ENCODE assay signal across 21 mouse cellular contexts in the genomic region with DNA sequence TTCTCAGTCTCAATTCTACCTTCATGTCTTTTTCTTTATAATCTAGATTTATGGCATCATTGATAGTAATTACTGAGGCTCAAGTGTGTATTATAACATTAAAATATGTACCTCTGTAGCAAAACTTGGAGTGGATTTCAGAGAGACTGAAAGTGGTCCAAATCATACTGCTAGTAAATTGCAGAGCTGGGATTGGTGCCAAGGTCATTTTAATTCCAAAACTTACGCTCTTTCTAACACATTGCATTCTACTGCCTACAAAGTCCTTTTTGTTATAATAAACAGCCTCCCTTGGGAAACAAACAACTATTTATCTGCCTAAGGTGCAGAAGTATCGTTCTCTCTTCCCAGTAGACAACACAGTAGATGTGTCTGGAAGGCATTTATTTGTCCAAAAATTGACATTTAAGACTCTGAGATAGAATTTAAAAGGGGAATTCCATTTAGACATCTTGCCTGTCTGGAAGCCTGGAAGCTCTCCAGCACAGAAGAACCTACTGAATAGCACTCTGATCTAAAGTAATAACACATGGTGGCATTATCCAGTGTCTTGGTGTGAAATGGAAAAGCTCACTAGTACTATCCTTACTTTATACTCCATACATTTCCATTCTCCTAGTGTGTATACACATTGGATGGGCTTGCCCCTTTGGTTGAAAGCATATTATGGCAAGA.
DNase-seq lines count a peak whose midpoint lies in the region; ATAC-seq and TF ChIP-seq lines count a peak whose summit lies in the region.
"Had no signal": no experiment of that assay in that cellular context is flagged by ENCODE, and none has a peak within 500 bp of the region (broad histone marks: within the 10 kb centered on the region; RNA-seq: fewer than 3 reads in every experiment).

No protein-coding gene starts in this region.

- H3K4me2 ChIP-seq in kidney, embryonic 15.5 days, result no peak overlapping the region
- H3K4me2 ChIP-seq in lung, embryonic 14.5 days, result no peak overlapping the region
- H3K4me2 ChIP-seq: embryonic facial prominence, embryonic 12.5 days; heart, embryonic 12.5 days; hindbrain, embryonic 13.5 days; intestine, embryonic 15.5 days had no signal

- H3K27ac ChIP-seq in kidney, embryonic 15.5 days, result no peak overlapping the region
- H3K27ac ChIP-seq in lung, embryonic 14.5 days (ENCODE audit: low read depth), result no peak overlapping the region
- H3K27ac ChIP-seq: embryonic facial prominence, embryonic 12.5 days; hindbrain, embryonic 13.5 days; intestine, embryonic 15.5 days had no signal

- no peaks in the 10 kb centered on the region for H3K9me3 ChIP-seq in kidney, embryonic 15.5 days (replicated peaks)
- no peaks in the 10 kb centered on the region for H3K9me3 ChIP-seq in lung, embryonic 14.5 days (ENCODE audit: low read depth, low read length)
- H3K9me3 ChIP-seq: embryonic facial prominence, embryonic 12.5 days; heart, embryonic 12.5 days; hindbrain, embryonic 13.5 days; intestine, embryonic 15.5 days; megakaryocyte, embryonic 14.5 days had no signal

- peak; percentile 40 to 62 for DNase-seq in cerebellum, postnatal 14 days
- no peak for DNase-seq in cerebellum, postnatal 36 days
- DNase-seq in kidney, postnatal 10 days, result peak; percentile 8
- DNase-seq in lung, embryonic 14.5 days, result peak; percentile 56
- DNase-seq in lung, postnatal 14 days, result no peak
- DNase-seq in brain, embryonic 18.5 days (ENCODE audit: low read depth, low spot score), result peak; percentile 12
- DNase-seq: adrenal gland, postnatal 14 days; cerebellum, adult 18-20 months; gastrocnemius, postnatal 10 days; heart, adult 11 months; layer of hippocampus, adult 9-11 months; liver; liver, postnatal 0 days; retina, postnatal 1 day had no signal

- H3K27me3 ChIP-seq in kidney, embryonic 15.5 days, result no peaks in the 10 kb centered on the region
- H3K27me3 ChIP-seq in lung, embryonic 14.5 days (ENCODE audit: insufficient read depth, low read length), result no peaks in the 10 kb centered on the region
- H3K27me3 ChIP-seq: embryonic facial prominence, embryonic 12.5 days; heart, embryonic 12.5 days; hindbrain, embryonic 13.5 days; intestine, embryonic 15.5 days; megakaryocyte, embryonic 14.5 days had no signal

- no peak overlapping the region for H3K4me3 ChIP-seq in kidney, embryonic 15.5 days (replicated peaks)
- H3K4me3 ChIP-seq in lung, embryonic 14.5 days (ENCODE audit: low read depth, low read length), result no peak overlapping the region
- H3K4me3 ChIP-seq: embryonic facial prominence, embryonic 12.5 days; heart, embryonic 12.5 days; hindbrain, embryonic 13.5 days; intestine, embryonic 15.5 days; megakaryocyte, embryonic 14.5 days had no signal

- ATAC-seq in kidney, embryonic 15.5 days (replicated peaks; ENCODE audit: low FRiP score), result no peak
- no peak for ATAC-seq in lung, embryonic 14.5 days (ENCODE audit: insufficient read depth)
- ATAC-seq in CD4-positive, CD25-positive, alpha-beta regulatory T cell, adult 4 months, result no peak
- ATAC-seq: intestine, embryonic 15.5 days; liver, postnatal 0 days had no signal

- WGBS in kidney, embryonic 15.5 days, result 65% methylated on average over 2 of the region's 2 CpGs
- 50% methylated on average over 2 of the region's 2 CpGs for WGBS in lung, embryonic 14.5 days

- no peaks in the 10 kb centered on the region for H3K36me3 ChIP-seq in kidney, embryonic 15.5 days
- H3K36me3 ChIP-seq in lung, embryonic 14.5 days (ENCODE audit: insufficient read depth), result no peaks in the 10 kb centered on the region
- H3K36me3 ChIP-seq: embryonic facial prominence, embryonic 12.5 days; heart, embryonic 12.5 days; hindbrain, embryonic 13.5 days; intestine, embryonic 15.5 days had no signal

- no peak for TF ChIP-seq CTCF in lung, embryonic 14.5 days (IDR thresholded peaks at IDR 0.05; ENCODE audit: low read depth)

- H3K9ac ChIP-seq in kidney, embryonic 15.5 days, result no peak overlapping the region
- H3K9ac ChIP-seq in lung, embryonic 14.5 days, result no peak overlapping the region
- H3K9ac ChIP-seq: embryonic facial prominence, embryonic 12.5 days; heart, embryonic 12.5 days; hindbrain, embryonic 13.5 days; intestine, embryonic 15.5 days; liver, postnatal 0 days had no signal

- H3K4me1 ChIP-seq in kidney, embryonic 15.5 days, result no peaks in the 10 kb centered on the region
- H3K4me1 ChIP-seq in lung, embryonic 14.5 days (ENCODE audit: insufficient read depth), result no peaks in the 10 kb centered on the region
- H3K4me1 ChIP-seq: embryonic facial prominence, embryonic 12.5 days; heart, embryonic 12.5 days; hindbrain, embryonic 13.5 days; intestine, embryonic 15.5 days; megakaryocyte, embryonic 14.5 days had no signal

Comparison
In these comparisons a context has a peak if more than half of its experiments do, and no peak if none do; other contexts are left out.
1. DNase-seq: peak in cerebellum, postnatal 14 days (2 of 2), kidney, postnatal 10 days (single experiment), lung, embryonic 14.5 days (single experiment) and brain, embryonic 18.5 days (single experiment); none in cerebellum, postnatal 36 days (0 of 2) and lung, postnatal 14 days (single experiment).